Mouse (Mus musculus): Measurements from ENCODE around the gene Anxa3.

- no peak for TF ChIP-seq CTCF (IDR thresholded peaks at IDR 0.05; ENCODE audit: low read depth, low read length)
- no peak for TF ChIP-seq POLR2A (IDR thresholded peaks at IDR 0.05; ENCODE audit: borderline replicate concordance, low read depth, low read length)
These were observed 92.1 kb downstream of the Anxa3 start for GRCm38 (mm10) chr5:96885202-96885601.

Data from bone marrow macrophage, adult 2 months (primary cell).